Mouse (Mus musculus): ENCODE measurements around the gene Stx5a. TPM values are rescaled to one million over a fixed set of nuclear protein-coding genes. Genes with fewer than 3 reads are reported as not detected.
"Not testable (repeated sequence)": the region's sequence is repeated elsewhere in the genome, so short reads cannot be mapped to it uniquely, and the experiment has no call there.

Stx5a gene
- polyA plus RNA-seq, 1 experiment from 2014 or later: 82.2 TPM

DNA sequence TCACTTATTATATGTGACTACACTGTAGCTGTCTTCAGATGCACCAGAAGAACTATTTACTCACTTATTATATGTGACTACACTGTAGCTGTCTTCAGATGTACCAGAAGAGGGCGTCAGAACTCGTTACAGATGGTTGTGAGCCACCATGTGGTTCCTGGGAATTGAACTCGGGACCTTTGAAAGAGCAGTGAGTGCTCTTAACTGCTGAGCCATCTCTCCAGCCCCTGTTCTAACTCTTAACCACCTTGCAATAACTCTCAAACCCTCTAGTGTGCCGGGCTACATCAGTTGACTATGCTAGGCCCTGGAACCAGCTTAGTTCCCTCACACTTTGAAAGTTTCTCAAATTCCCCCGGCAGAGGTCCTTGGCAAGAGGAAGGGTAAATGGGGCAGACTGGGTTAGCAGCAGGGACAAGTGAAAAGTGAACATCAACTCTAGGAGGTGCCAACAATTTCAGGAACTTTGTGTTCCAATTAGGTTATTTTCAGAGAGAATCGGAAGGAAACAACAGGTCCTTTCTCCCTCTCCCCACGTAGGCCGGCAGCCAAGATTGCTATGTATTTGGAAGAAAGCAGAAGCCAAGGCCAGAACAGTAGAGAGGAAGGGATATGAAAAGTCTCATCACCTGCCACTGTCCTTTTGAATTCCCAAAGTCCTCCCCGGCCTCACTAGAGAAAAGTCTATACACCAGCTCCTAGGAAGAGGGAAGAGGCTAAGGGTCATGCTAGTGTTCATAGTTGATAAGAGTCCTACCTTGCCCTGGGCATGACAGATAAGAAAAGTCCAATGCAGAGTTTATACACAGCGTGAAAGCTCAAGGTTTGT, 26.3 kb upstream of the Stx5a start:
- H3K36me3 ChIP-seq (ENCODE audit: control insufficient read depth, insufficient read depth, low read length): 0 out of 2 replicates have a peak, but pooled peaks cover 2% of the 10 kb centered on the region
- H3K4me1 ChIP-seq (replicated peaks; ENCODE audit: control insufficient read depth, insufficient read depth): peaks cover 5% of the 10 kb centered on the region; the same call in 1 of the 2 replicates
- H3K27me3 ChIP-seq (ENCODE audit: control insufficient read depth, insufficient read depth, low read length): no peaks in the 10 kb centered on the region
- H3K4me2 ChIP-seq (replicated peaks; ENCODE audit: low read depth): no peak overlapping the region
- WGBS: 60% methylated on average over 10 of the region's 10 CpGs
- ATAC-seq (ENCODE audit: low FRiP score, low TSS enrichment) (no peak), DNase-seq (ENCODE audit: low spot score) (no peak)
- no peak overlapping the region for H3K4me3 ChIP-seq (ENCODE audit: low read depth, low read length)
- TF ChIP-seq EP300 (optimal IDR thresholded peaks at IDR 0.05) (no peak), CTCF (IDR thresholded peaks at IDR 0.05; ENCODE audit: low read depth) (peak; percentile 30)
- no peaks in the 10 kb centered on the region for H3K9me3 ChIP-seq (ENCODE audit: control insufficient read depth, low read length)
- 0 out of 2 replicates have a peak overlapping the region, but pooled peaks have one; percentile 2 for H3K27ac ChIP-seq (replicated peaks)
- H3K9ac ChIP-seq (ENCODE audit: low read length): no peak overlapping the region

DNA sequence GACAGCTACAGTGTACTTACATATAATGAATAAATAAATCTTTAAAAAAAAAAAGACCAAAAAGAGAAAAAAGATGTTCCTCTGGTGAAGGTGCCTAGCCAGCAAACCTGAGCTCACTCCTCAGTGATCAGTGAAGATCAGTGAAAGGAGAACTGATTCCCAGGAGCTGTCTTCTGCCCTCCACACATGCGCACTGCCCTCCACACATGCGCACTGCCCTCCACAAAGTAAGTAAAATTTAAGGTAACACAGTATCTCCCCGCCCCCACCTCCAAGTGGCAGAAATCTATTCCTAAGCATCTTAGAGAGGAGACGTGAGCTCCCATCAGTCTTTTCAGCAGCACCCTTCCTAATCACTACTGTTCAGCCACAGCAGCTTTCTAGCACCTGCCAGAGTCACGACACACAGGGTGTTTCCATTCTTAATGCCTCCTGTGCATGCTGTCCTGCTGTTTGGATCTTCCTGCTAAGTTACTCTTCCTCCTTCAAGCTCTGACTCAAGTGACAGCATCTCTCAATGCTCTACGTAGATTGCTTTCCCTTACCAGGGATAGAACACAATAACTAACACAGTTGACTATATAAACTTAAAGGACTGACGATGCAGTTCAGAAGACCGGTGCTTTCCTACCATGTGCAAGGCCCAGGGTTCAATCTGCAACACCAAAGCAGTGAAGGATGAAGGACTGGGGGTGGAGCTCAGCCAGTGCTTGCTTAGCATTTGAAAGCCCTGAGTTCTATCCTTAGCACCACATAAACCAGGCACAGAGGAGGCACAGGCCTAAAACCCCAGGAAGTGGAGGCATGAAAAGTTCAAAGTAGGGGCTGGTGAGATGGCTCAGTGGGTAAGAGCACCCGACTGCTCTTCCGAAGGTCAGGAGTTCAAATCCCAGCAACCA, 25.1 kb upstream of the Stx5a start:
- no peak for TF ChIP-seq EP300 (optimal IDR thresholded peaks at IDR 0.05)
- TF ChIP-seq CTCF (IDR thresholded peaks at IDR 0.05; ENCODE audit: low read depth): no peak
- Histone ChIP-seq H3K9ac (ENCODE audit: low read length) (no peak overlapping the region), H3K4me3 (ENCODE audit: low read depth, low read length) (no peak overlapping the region), H3K36me3 (ENCODE audit: control insufficient read depth, insufficient read depth, low read length) (no peaks in the 10 kb centered on the region), H3K4me1 (replicated peaks; ENCODE audit: control insufficient read depth, insufficient read depth) (no peaks in the 10 kb centered on the region), H3K27me3 (ENCODE audit: control insufficient read depth, insufficient read depth, low read length) (no peaks in the 10 kb centered on the region), H3K4me2 (replicated peaks; ENCODE audit: low read depth) (no peak overlapping the region), H3K9me3 (ENCODE audit: control insufficient read depth, low read length) (no peaks in the 10 kb centered on the region), H3K27ac (replicated peaks) (no peak overlapping the region)
- ATAC-seq (ENCODE audit: low FRiP score, low TSS enrichment): no peak
- DNase-seq (ENCODE audit: low spot score): peak; percentile 10
- WGBS: 77% methylated on average over 10 of the region's 10 CpGs

DNA sequence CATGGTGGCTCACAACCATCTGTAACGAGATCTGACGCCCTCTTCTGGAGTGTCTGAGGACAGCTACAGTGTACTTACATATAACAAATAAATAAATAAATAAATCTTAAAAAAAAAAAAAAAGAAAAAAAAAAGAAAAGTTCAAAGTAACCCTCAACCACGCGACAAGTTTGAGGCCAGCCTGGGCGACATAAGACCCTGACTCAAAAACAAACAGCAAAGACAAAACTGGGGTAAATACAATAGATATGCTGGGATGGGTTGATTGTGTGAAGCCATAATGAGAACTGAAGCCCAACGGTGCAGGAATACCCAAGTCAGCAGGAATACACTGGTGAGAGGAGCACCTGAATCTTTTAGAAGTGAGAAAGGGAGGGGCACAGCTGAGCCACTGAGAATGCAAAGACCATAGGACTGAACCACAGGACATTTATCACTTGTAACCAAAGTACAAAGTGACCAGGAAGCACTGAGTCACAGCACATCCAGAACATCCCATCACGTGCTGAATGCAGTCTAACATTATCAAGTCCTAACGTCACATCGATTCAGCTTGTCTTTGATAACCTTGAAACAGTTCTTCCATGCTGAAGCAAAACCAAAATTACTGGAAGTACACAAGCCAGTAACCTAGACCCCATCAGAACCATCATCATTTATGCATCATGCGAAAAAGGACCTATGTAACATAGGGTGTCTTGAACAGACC, 24.3 kb upstream of the Stx5a start:
- H3K27ac ChIP-seq (replicated peaks): no peak overlapping the region
- no peaks in the 10 kb centered on the region for H3K36me3 ChIP-seq (ENCODE audit: control insufficient read depth, insufficient read depth, low read length)
- TF ChIP-seq CTCF (IDR thresholded peaks at IDR 0.05; ENCODE audit: low read depth) (no peak), EP300 (optimal IDR thresholded peaks at IDR 0.05) (no peak)
- no peaks in the 10 kb centered on the region for H3K9me3 ChIP-seq (ENCODE audit: control insufficient read depth, low read length)
- H3K4me1 ChIP-seq (replicated peaks; ENCODE audit: control insufficient read depth, insufficient read depth): no peaks in the 10 kb centered on the region
- peak; percentile 8 for DNase-seq (ENCODE audit: low spot score)
- no peak for ATAC-seq (ENCODE audit: low FRiP score, low TSS enrichment)
- H3K4me2 ChIP-seq (replicated peaks; ENCODE audit: low read depth): no peak overlapping the region
- no peaks in the 10 kb centered on the region for H3K27me3 ChIP-seq (ENCODE audit: control insufficient read depth, insufficient read depth, low read length)
- H3K9ac ChIP-seq (ENCODE audit: low read length): no peak overlapping the region
- 79% methylated on average over 8 of the region's 10 CpGs for WGBS
- H3K4me3 ChIP-seq (ENCODE audit: low read depth, low read length): no peak overlapping the region

DNA sequence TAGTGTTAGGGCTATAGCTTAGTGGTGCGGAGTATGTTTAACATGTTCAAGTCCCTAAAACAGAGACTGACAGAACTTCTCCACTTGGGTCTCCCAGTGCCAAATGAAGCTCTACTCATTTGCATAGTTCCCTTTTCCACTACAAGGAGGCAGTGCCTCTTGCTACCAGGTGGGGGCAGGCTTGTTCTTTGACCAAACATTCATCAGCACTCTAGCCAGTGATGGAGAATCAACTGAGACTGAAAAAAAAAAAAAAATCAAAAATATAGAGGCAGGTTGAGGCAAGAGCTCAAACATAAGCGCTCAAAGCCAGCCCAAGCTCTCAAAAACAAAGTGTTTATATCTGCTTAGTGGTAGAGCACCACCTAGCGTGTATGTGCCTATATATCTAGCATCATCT, 22.9 kb upstream of the Stx5a start:
- Histone ChIP-seq H3K9me3 (ENCODE audit: control insufficient read depth, low read length) (no peaks in the 10 kb centered on the region), H3K4me2 (replicated peaks; ENCODE audit: low read depth) (no peak overlapping the region), H3K27ac (replicated peaks) (no peak overlapping the region), H3K9ac (ENCODE audit: low read length) (no peak overlapping the region), H3K27me3 (ENCODE audit: control insufficient read depth, insufficient read depth, low read length) (no peaks in the 10 kb centered on the region), H3K36me3 (ENCODE audit: control insufficient read depth, insufficient read depth, low read length) (no peaks in the 10 kb centered on the region), H3K4me3 (ENCODE audit: low read depth, low read length) (no peak overlapping the region), H3K4me1 (replicated peaks; ENCODE audit: control insufficient read depth, insufficient read depth) (no peaks in the 10 kb centered on the region)
- WGBS: 58% methylated on average over 3 of the region's 3 CpGs
- peak; percentile 87 for TF ChIP-seq CTCF (IDR thresholded peaks at IDR 0.05; ENCODE audit: low read depth)
- TF ChIP-seq EP300 (optimal IDR thresholded peaks at IDR 0.05): no peak
- DNase-seq (ENCODE audit: low spot score) (peak; percentile 72), ATAC-seq (ENCODE audit: low FRiP score, low TSS enrichment) (no peak)

DNA sequence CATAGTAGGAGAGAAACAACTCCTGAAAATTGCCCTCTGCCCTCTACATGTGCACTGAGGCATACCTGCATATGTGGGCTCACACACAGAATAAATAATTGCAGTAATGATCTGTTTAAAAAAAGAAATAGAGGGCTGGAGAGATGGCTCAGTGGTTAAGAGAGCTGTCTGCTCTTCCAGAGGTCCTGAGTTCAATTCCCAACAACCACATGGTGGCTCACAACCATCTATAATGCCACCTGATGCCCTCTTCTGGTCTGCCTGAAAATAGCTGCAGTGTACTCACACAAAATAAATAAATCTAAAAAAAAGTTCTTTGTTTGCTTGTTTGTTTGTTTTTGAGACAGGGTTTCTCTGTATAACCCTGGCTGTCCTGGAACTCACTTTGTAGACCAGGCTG, 22.2 kb upstream of the Stx5a start:
- not testable (repeated sequence) for H3K36me3 ChIP-seq (ENCODE audit: control insufficient read depth, insufficient read depth, low read length); ATAC-seq (ENCODE audit: low FRiP score, low TSS enrichment); H3K4me2 ChIP-seq (replicated peaks; ENCODE audit: low read depth); H3K9ac ChIP-seq (ENCODE audit: low read length); H3K27me3 ChIP-seq (ENCODE audit: control insufficient read depth, insufficient read depth, low read length); H3K4me3 ChIP-seq (ENCODE audit: low read depth, low read length); H3K4me1 ChIP-seq (replicated peaks; ENCODE audit: control insufficient read depth, insufficient read depth); H3K9me3 ChIP-seq (ENCODE audit: control insufficient read depth, low read length); H3K27ac ChIP-seq (replicated peaks)
- peak; percentile 10 for DNase-seq (ENCODE audit: low spot score)
- TF ChIP-seq CTCF (IDR thresholded peaks at IDR 0.05; ENCODE audit: low read depth): peak; percentile 40

Data from stomach, postnatal 0 days (tissue).